Mouse (Mus musculus) brain, embryonic 18.5 days (tissue): ENCODE measurements around the gene Arhgap8.
A peak's percentile ranks its signal among the peaks of the same experiment; 100 is the strongest.

Experiments
- DNase-seq: peaks from one replicate; pipeline ENCODE4 v3.0.0-alpha.2; 2012; ENCODE audit warnings: low read depth, low spot score

Arhgap8 gene

DNA sequence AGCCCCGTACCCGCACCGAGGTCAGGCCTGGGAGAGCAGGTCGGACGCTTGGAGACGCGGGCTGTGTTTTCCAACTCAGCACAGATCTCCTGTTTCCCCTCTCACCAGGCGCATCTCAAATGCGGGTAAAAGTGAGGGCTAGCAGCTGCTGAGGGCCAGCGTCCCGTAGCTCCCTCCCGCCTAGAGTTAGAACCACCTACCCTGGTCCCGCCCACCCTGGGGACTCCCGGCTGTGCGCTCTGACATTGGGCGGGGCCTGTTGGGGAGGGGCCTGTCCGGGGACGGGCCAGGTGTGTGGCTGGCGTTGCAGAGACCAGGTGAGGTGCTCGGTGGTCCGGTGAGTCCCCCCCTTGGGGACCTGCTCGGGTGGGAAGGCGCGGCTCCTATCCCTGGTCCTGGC lies at the start of gene Arhgap8:
Gene Arhgap8, plus strand, starts transcription at position 262 of the 400 bp plus-strand sequence.
- DNase-seq = no peak

DNA sequence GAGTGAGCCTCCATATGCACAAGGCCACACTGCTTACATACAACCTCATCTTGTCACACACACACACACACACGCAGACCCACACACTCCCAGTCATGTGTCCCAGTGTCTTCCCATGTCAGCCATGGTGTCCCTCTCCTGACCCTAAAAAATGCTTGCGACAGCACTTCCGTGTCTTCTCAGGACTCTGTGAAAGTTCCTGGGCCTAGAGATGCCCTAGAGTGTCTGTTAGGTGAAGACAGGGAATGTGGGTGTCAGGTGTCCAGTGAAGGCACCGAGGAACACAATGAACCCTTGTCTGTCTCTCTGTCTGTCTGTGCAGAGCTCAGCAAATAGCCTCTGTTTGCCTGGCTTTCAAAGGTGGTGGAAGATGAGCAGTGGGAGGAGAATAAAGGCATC lies 49.2 kb upstream of the Arhgap8 start:
- DNase-seq = no peak

DNA sequence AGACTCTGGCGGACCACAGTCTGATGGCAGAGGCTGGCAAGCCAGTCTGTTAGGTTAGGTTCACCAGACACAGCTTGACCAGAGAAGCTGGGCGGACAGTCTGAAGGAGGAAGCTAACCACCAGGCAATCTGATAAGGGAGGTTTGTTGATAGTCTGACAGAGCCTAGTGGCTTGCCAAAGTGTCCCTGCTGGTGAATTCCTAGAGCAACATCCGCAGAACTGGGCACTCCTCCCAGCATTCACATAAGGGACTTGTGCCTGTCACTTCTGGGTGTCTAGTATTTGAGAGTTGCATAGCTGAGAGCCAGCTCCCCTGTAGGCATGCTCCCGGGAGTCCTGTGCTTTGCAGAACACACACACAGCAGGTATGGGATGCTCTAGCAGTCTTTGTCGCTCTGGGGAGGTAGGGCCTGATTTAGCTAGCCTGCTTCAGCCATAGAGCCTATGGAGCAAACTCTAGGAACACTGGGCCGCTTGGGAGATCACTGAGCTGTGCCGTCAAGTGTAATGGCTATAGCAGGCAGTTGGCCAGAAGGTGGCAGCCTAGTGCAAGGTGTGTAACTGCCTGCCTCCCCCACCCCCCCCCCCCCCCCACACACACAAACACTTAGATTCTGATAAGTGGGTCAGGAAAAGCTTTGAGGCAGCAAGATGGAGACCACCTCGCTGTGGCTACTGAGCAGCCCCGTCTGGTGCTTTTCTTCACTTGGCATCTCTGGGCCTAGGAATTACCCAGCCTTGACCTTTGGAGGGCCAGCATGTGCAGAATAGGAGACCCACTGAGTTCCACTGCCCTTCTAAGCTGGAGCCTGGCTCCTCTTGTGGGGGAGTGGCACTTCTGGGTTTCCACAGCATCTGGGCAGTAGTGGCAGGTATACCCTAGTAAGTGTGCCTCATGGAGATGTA lies 48.2 kb upstream of the Arhgap8 start:
- no peak for DNase-seq

DNA sequence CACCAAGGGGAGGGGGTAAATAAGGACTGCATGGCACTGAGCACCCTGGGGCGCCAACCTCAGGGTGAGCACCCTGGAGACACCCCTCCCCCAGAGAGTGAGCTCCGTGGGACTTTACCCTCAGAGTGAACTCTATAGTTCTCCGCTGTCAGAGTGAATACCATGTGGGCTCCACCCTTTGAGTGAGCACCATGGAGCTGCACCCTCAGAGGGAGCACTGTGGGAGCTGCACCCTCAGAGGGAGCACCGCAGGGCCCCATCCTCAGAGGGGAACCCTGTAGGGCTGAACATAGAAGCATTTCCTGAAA lies 47.6 kb upstream of the Arhgap8 start:
- DNase-seq = no peak

DNA sequence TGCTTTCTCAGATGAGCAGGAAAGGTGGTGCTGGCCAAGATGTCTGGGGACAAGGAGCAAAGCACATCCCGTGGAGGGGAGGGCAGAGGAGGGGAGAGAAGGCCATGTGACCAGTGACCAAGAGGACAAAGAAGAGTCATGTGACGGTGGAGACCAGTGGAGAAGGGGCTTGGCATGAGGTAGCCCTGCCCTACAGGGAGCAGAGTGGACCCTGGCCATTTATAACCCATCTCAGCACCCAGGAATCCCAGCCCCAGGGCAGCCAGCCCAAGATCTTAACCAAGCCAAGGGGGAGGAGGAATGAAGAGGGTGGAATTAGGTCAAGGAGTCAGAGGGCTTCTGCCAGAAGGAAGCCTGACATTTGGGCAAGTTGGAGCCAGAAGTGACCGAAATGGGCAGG lies 47.2 kb upstream of the Arhgap8 start:
- DNase-seq = no peak

DNA sequence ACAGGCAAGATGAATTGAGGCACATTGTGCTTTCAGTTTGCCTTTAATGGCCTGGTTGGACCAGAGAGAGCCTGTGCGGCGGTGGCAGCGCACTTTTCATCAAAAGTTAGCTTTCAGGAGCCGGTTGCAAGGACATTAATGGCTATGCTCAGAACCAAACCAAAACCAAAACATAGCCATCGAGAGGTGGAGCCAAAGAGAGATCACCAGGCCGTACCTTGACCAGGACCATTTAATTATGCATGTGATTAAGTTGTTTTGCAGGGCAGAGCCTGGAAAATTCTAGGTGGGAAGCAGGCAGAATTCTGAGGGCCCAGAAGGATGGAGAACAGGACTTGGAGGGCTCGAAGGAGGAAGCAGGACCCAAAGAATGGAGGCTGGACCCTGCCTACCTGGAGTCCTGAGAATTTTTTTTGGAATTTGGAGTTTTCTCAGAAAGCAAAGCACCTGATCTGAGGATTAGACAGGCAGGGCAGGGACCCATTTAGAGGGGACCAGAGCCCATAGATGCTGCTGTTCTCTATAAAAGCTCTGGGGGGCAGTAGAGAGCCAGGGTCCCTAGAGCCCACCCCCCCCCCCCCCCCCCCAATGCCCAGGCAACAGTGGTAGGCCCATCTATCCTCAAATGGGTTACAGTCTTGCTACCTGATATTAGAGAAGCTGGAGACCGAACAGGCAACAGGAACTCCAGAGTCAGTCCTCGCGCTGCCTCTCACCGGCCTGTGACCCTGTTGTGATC lies 45.4 kb upstream of the Arhgap8 start:
- DNase-seq = no peak

DNA sequence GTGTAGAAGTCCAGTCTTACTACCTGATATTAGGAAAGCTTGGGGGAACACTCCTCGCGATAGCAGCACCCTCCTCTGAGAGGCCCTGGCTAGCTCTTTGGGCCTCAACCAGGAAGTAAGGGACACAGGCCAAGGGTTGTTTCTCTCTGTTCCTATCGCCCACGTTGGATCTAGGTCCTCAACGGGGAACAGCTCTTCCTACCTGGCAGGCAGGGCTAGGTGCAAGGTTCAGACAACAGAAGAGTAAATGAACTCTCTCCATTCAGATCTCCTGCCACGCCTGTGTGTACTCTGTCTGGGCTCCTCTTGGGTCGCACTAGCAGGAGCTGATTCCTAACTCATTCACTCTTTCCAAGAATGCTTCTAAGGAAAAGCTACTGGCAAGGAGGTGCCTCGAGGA lies 44.5 kb upstream of the Arhgap8 start:
- DNase-seq = no peak

DNA sequence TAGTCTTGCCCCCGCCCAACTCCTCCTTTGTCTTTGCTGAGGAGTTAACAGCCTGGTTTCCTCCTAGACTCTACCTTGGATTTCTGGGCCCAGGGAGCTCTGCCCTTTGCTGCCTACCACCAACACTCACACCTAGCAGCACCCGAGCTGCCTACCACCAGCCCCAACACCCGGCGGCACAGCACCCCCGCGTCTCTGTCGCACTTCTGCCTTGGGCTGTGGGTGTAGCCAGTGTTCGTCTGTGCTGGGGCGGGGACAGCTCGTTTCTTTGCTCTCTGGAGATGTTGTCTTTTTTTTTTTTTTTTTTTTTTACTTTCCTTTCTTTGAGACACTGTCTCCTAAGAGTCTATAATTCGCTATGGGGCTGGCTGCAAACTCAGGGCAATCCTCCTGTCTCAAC lies 41.9 kb upstream of the Arhgap8 start:
- DNase-seq = no peak

DNA sequence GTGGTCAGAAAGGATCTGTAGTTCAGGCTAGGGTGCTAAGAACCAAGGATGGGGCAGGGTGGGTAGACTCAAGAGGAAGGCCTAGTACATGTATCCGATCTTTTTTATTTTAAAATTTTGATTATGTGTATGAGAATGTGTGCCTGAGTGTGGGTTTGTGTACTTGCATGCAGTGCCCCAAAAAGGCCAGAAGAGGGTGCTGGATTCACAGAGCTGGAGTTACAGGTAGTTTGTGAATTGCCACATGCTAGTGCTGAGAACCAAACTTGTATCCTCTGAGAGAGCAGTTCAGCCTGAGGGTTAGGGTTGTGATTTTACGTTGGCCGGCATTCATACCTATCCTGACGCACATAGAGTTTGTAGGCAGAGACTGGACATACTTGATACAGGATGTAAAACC lies 40.8 kb upstream of the Arhgap8 start:
- no peak for DNase-seq

DNA sequence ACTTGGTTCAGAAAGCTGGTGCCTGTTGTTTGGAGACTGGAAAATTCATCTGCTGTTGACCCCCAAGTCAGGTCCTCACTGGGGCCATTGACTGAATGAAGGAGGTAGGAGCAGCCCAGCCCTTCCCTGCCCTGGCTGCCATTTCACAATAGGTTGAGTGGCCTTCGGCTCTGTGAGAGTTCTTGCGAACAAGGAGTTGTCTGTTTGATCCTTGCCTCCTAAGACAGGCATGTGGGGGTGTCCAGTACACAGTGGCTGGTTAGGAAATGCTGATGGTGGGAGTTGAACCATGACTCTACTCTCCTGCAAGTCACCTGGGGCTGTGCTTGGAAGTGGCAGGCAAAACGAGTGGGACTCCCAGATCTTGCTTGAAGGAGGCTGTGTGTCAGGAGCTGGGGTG lies 40.1 kb upstream of the Arhgap8 start:
- DNase-seq = no peak

DNA sequence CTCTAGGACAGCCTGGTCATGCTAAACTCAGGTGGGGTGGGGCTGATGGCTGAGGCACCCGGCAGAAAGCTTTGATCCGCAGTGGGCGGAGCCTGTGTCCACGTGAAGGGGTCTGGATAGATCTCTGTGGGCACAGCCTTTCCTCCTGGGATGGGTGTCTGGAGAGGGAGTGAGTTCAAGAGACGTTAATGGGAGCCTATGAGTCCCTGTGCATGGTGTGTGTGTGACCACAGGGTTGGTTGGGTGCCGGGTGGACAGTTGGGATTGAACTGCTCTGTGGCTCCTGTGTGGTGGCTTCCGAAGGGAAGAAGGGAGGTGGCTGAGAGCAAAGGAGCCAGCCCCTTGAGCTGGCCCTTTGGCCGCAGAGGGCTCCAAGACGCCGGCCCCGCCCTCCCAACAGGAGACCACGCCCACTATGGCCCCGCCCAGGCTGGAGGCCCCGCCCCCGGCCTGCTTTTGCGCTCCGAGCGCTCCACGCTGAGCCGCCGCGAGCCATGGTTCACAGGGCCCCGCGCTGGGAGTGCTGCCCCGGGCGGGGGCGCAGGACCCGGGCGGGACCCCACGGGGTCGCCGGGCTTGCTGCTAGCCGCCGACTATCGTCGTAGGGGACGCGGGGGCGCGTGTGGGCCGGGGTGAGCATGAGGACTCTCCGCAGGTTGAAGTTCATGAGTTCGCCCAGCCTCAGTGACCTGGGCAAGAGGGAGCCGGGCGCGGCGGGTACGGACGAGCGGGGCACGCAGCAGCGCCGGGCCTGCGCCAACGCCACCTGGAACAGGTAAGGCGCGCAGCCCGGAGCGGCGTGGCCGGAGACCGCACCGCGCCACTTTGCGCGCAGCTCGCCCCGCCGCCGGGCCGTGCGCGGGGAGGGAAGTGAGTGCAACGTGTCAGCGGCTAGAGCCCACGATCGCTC lies 39.1 kb upstream of the Arhgap8 start:
- no peak for DNase-seq

DNA sequence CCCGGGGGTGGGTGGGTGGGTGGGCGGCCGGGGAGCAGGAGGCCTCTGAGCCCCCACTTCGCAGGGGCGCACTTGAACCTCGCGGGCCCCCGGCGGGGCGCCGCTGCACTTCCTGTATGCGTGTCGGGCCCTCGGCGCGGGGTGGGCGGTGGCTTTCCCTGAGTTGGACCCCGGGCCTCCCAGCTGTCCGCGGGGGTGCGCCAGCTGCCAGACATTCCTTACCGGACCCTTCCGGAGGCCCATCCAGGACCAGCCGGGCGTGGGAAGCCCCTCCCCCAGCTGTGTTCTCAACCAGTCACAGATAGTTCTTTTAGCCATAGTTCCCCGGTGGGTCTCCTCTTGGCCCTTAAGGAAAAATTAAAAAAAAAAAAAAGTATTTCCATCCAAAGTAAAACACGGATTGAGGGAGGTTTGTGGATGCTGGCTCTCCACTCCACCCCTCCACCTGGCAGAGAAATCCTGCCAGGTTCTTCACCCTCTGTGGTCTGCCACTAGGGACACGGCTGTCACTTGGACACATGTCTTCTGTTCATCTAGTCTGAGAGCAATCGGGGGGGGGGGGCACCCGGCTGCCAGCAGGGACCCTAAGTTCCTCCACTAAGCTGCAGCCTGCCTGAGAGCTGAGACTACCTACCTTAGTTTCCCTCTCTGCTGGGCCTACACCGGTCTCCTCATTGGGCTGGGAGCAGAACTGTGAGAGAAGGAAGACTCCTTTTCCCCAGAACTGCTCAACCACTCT lies 38.2 kb upstream of the Arhgap8 start:
- DNase-seq = no peak

DNA sequence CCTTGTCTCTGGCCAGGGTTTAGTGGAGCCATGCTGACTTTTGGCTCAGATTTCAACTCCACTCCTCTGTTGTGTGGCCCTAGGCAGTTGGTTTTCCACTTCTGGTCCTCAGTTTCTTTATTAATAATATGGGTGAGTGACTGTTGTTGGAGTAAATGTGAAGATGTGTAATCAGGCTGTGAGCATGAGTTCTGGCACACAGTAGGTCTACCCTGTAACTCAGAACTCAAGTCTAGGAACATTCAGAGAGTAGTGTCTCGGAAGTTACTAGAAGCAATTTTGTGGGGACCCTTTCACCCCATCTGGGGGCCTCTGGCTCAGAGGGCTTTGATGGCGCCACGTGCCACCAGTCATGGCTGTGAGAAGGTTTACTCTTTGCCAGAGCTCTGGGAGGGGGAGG lies 37.6 kb upstream of the Arhgap8 start:
- no peak for DNase-seq

DNA sequence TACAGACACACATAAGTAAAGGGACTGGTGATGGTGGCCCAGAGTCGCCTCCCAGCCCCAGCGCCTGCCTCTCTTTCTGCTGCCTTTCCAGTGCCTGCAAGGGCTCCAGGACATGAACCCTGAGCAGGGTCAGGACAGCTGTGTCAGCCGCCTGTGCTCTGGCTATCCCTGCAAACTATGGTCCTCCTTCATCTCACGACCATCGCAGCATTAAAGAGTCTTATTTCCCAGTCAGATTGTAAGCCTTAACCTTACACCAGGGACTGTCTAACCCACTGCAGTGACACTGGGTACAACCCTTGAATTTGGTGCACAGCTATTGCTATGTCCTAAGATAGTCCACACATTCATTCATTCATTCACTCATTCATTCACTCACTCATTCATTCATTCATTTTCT lies 37.0 kb upstream of the Arhgap8 start:
- no peak for DNase-seq

DNA sequence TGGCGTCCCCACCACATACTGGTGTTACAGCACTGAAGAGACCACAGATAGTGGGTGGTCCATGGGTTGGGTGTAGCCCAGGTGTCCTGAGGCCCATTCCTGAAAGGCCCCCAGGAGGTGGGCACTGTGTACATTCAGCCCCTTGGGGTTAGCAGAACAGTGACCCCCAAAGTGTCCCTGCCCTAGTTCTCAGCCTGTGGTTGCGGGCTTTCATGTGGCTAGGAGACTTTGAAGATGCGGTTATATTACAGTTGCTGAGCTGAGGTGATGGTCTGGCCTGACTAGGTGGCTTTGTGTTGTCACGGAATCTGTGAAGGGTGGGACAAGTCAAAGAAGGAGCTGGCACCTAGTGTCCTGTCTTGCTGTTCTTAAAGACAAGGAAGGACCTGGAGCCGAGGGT lies 35.3 kb upstream of the Arhgap8 start:
- DNase-seq = no peak

DNA sequence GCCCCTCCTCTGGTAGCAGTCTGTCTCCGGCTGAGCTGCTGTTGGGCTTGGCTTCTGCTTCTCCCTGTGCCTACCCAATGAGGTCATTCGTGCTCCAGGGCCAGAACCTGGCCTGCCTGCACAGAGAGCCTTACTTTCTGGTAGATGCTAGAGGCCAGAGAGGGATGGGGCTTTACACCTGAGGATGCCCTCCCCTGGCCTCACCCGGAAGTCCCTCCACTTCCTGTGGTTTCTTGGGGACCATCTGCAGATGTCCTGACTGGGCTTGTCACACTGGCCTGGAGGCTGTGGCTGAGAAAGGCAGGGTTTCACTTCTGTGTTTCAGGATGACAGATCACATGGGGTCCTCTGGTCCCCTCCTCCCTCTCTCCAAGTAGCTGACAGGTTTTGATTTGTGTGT lies 34.4 kb upstream of the Arhgap8 start:
- no peak for DNase-seq

DNA sequence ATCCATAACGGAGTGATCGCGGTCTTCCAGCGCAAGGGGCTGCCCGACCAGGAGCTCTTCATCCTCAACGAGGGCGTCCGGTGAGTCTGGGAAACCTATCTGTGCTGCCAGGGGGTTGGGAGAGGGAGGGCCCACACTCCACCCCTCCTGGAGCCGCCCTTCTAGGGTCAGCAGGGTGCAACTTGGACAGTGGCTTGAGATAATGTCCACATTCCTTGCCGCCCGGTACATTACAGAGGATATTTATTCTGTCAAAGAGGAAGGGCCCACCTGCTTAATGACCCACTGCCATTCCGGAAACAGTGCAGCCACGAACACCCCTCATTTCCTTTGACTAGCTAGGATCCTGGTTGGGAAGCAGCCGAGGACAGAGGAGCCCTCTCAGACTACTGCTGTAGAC lies 31.9 kb upstream of the Arhgap8 start:
- no peak for DNase-seq

DNA sequence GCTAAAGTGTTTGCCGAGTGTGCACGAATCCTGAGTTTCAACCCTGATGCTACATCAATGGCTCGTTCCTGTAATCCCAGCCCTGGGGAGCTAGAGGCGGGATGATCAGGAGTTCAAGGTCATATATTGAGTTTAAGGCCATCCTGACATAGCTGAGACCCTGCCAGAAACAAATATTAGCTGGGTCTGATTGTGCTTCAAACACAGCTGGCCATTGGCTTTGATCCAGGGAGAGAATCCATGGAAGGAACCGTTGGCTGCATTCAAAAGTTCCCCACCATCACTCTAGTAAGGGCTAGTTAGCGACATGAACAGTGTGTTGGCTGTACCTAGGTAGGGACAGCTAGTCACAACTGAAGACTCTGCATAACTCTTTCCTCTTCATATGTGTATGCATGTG lies 30.5 kb upstream of the Arhgap8 start:
- no peak for DNase-seq

DNA sequence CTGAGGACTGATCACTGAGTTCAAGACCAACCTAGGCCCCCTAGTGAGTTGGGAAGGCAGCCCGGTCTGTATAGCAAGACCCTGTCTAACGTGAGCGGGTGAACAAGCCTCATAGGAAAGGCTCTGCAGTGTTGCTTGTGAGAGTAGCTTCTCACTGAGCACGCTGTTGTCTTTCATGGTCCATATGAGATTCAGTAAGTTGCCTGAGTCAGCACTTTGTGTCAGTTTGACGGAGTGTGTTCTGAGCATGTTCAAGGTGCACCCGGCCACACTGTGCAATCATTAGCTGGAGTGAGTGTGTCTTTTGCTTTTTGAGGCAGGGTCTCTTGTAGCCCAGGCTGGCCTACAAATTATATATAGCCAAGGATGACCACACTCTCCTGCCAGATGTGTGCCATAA lies 28.3 kb upstream of the Arhgap8 start:
- no peak for DNase-seq

DNA sequence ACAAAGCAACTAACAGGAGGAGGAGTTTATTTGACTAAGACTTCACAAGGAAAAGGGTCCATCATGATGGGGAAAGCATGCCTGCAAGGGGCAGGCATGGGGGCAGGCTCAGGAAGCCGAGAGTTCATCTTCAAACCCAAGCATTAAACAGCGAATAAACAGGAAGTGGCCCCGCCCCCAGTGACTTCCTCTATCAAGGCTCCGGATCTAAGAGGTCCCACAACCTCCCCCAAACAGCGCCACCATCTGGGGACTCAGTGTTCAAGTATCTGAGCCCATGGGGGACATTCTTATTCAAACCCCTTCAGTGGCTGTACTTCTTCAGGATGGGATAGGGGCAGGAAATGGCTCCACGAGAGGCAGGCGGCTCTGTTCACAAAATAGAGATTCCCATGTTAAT lies 27.2 kb upstream of the Arhgap8 start:
- no peak for DNase-seq

DNA sequence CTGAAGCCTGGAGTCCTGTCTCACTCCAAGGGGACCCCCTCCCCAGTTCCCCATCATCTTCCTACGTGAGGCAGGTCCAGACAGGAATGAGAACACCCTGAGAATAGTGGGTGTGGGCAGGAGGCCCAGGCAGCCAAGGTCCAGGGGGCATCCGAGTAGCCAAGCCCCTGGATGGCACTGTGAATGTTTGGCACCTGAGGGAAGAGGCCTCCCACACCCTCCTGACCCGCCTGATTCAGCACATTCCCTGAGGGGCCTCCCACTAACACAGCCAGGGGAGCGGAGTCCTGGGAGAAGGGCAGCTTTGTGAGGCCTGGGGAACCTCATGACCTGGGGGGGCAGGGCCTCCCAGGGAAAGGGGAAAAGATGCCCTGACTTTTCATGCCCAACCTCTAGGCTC lies 23.8 kb upstream of the Arhgap8 start:
- DNase-seq = no peak

DNA sequence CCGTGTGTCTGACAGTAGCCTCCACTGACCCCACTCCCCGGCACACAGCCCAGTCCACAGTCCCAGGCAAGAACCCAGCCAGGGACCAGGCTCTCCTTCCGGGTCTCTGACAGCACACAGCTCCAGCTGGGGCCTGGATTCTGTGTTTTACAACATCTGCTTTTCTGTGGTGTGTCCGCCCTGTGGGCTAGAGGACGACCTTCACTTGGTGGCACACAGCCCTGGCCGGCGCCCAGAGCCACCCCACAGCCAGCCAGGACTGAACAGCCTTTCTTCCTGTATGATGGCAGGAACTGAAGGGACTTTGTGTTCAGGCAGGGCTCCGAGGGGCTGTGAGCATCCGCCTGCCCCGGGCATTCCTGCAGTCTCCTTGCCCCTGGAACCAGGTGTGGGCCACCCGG lies 22.2 kb upstream of the Arhgap8 start:
- DNase-seq = peak; percentile 18
